Mouse (Mus musculus): Measurements from ENCODE around the gene Olfr952. TPM values are rescaled to one million over a fixed set of nuclear protein-coding genes. Genes with fewer than 3 reads are reported as not detected.

Olfr952 gene
- not detected in 2 replicates for total RNA-seq (2014; rRNA removed)
- polyA plus RNA-seq (2015; fragmentation: Nextera tagmentation; extraction: Ambion mirVana): not detected in 2 replicates

DNA sequence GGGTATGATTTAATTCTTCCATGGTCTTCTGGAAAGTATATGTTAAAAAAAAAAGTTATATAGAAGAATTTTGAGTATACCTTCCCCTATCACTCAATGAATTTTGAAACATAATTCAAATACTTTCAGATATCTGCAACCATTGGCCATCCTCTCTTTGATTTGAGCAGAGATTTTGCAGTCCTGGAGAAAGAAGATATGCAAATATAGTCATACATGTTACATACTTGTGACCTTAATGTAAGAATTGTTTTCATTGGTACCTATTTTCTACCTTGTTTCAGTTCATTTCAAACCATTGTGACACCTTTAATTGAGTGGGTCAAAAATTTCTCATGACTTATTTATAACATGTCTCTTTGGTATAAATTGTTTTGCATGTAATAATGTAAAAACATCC lies at the start of gene Olfr952:
Gene Olfr952 (minus strand): TSS at position 101 of the 400 bp plus-strand sequence.
- Histone ChIP-seq H3K27ac (ENCODE audit: low read depth, low read length) (no peak within 1 kb of the TSS), H3K4me2 (ENCODE audit: low read depth) (no peak within 1 kb of the TSS), H3K9me3 (ENCODE audit: low read length) (no peaks in the 10 kb centered on the region), H3K36me3 (ENCODE audit: insufficient read depth) (no peaks in the 10 kb centered on the region), H3K27me3 (ENCODE audit: insufficient read depth, low read length) (no peaks in the 10 kb centered on the region), H3K4me3 (ENCODE audit: low read depth, low read length) (no peak within 1 kb of the TSS), H3K4me1 (ENCODE audit: insufficient read depth) (no peaks in the 10 kb centered on the region), H3K9ac (no peak within 1 kb of the TSS)
- no peak for ATAC-seq
- DNase-seq: no peak
- no peak for TF ChIP-seq CTCF (IDR thresholded peaks at IDR 0.05; ENCODE audit: low read depth)

DNA sequence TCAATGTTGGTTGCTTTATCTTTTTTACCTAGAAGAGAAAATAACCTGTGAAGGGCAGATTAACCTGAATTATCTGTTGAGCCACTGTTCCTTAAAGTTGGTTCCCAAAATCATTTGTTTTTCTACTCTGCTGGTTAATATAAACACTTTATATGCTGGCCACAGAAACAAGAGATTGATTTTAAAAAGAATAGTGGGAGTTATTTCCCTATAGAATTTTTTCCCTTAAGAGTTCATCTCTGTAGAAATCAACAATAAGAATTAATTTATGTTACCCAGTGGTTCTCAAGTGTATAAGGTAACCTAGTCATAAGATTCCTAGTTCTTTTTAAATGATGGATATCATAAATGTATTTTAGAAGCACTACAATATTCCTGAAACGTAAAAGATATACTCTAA lies 44.9 kb upstream of the Olfr952 start, which contains the start of gene Olfr955:
Gene Olfr955 (minus strand): TSS at position 101 of the 400 bp plus-strand sequence.
- Histone ChIP-seq H3K27me3 (ENCODE audit: insufficient read depth, low read length) (no peaks in the 10 kb centered on the region), H3K9ac (no peak within 1 kb of the TSS), H3K9me3 (ENCODE audit: low read length) (no peaks in the 10 kb centered on the region), H3K27ac (ENCODE audit: low read depth, low read length) (no peak within 1 kb of the TSS), H3K36me3 (ENCODE audit: insufficient read depth) (no peaks in the 10 kb centered on the region), H3K4me2 (ENCODE audit: low read depth) (no peak within 1 kb of the TSS), H3K4me3 (ENCODE audit: low read depth, low read length) (no peak within 1 kb of the TSS), H3K4me1 (ENCODE audit: insufficient read depth) (no peaks in the 10 kb centered on the region)
- DNase-seq (no peak), ATAC-seq (no peak)
- 59% methylated on average over 1 of the region's 1 CpGs for WGBS
- no peak for TF ChIP-seq CTCF (IDR thresholded peaks at IDR 0.05; ENCODE audit: low read depth)

DNA sequence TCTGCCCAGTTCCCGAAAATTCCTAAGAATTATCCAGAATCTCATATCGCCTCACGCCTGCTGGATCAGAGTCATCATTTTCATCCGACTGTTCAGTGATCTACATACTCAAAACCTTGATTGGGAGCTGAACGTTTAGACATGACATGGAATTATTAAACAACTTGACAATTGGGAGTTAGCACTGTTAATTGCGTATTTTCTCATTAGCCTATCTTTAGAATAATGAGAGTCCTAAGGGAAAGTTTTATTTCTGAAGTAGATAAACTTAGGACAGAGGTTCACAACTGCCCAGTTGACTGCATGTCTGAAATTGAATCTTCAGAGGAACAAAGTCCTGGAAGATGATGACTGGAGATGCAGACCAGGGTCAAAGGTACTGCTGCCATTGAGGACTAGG lies 29.5 kb upstream of the Olfr952 start, which contains the start of gene Olfr954:
Gene Olfr954 (plus strand): TSS at position 301 of the 400 bp plus-strand sequence.
- no peak within 1 kb of the TSS for H3K27ac ChIP-seq (ENCODE audit: low read depth, low read length)
- DNase-seq: no peak
- no peaks in the 10 kb centered on the region for H3K27me3 ChIP-seq (ENCODE audit: insufficient read depth, low read length)
- H3K36me3 ChIP-seq (ENCODE audit: insufficient read depth): no peaks in the 10 kb centered on the region
- ATAC-seq: no peak
- no peak for TF ChIP-seq CTCF (IDR thresholded peaks at IDR 0.05; ENCODE audit: low read depth)
- WGBS: 88% methylated on average over 6 of the region's 6 CpGs
- no peaks in the 10 kb centered on the region for H3K9me3 ChIP-seq (ENCODE audit: low read length)
- H3K4me1 ChIP-seq (ENCODE audit: insufficient read depth): no peaks in the 10 kb centered on the region
- H3K4me2 ChIP-seq (ENCODE audit: low read depth): no peak within 1 kb of the TSS
- H3K4me3 ChIP-seq (ENCODE audit: low read depth, low read length): no peak within 1 kb of the TSS
- no peak within 1 kb of the TSS for H3K9ac ChIP-seq

GRCm38 (mm10) chr9:39387110-39387509 lies 39.8 kb downstream of the Olfr952 start, which contains the start of gene Olfr951:
Gene Olfr951 (plus strand): TSS chr9:39387410.
- Histone ChIP-seq H3K4me1 (ENCODE audit: insufficient read depth) (no peaks in the 10 kb centered on the region), H3K9me3 (ENCODE audit: low read length) (no peaks in the 10 kb centered on the region), H3K4me2 (ENCODE audit: low read depth) (no peak within 1 kb of the TSS), H3K27me3 (ENCODE audit: insufficient read depth, low read length) (no peaks in the 10 kb centered on the region), H3K9ac (no peak within 1 kb of the TSS), H3K4me3 (ENCODE audit: low read depth, low read length) (no peak within 1 kb of the TSS), H3K27ac (ENCODE audit: low read depth, low read length) (no peak within 1 kb of the TSS), H3K36me3 (ENCODE audit: insufficient read depth) (no peaks in the 10 kb centered on the region)
- no peak for TF ChIP-seq CTCF (IDR thresholded peaks at IDR 0.05; ENCODE audit: low read depth)
- ATAC-seq (no peak), DNase-seq (no peak)
- 94% methylated on average over 2 of the region's 2 CpGs for WGBS

Other genes with a start within 250 kb of the Olfr952 start
- gene Olfr944, start 225.2 kb downstream of the Olfr952 start, total RNA-seq (2014; rRNA removed): not detected in 2 replicates
- gene Olfr944, start 225.2 kb downstream of the Olfr952 start, polyA plus RNA-seq (2015; fragmentation: Nextera tagmentation; extraction: Ambion mirVana): not detected in 2 replicates
- not detected in 2 replicates for gene Olfr1537, start 177.2 kb downstream of the Olfr952 start, total RNA-seq (2014; rRNA removed)
- not detected in 2 replicates for gene Olfr1537, start 177.2 kb downstream of the Olfr952 start, polyA plus RNA-seq (2015; fragmentation: Nextera tagmentation; extraction: Ambion mirVana)
- not detected in 2 replicates for gene Olfr945, start 150.3 kb downstream of the Olfr952 start, total RNA-seq (2014; rRNA removed)
- gene Olfr945, start 150.3 kb downstream of the Olfr952 start, polyA plus RNA-seq (2015; fragmentation: Nextera tagmentation; extraction: Ambion mirVana): not detected in 2 replicates
- gene Olfr948, start 101.1 kb downstream of the Olfr952 start, total RNA-seq (2014; rRNA removed): not detected in 2 replicates
- gene Olfr948, start 101.1 kb downstream of the Olfr952 start, polyA plus RNA-seq (2015; fragmentation: Nextera tagmentation; extraction: Ambion mirVana): not detected in 2 replicates
- not detected in 2 replicates for gene Olfr951, start 39.7 kb downstream of the Olfr952 start, total RNA-seq (2014; rRNA removed)
- gene Olfr951, start 39.7 kb downstream of the Olfr952 start, polyA plus RNA-seq (2015; fragmentation: Nextera tagmentation; extraction: Ambion mirVana): not detected in 2 replicates
- gene Olfr954, start 29.6 kb upstream of the Olfr952 start, total RNA-seq (2014; rRNA removed): not detected in 2 replicates
- not detected in 2 replicates for gene Olfr954, start 29.6 kb upstream of the Olfr952 start, polyA plus RNA-seq (2015; fragmentation: Nextera tagmentation; extraction: Ambion mirVana)
- not detected in 2 replicates for gene Olfr955, start 44.8 kb upstream of the Olfr952 start, total RNA-seq (2014; rRNA removed)
- gene Olfr955, start 44.8 kb upstream of the Olfr952 start, polyA plus RNA-seq (2015; fragmentation: Nextera tagmentation; extraction: Ambion mirVana): not detected in 2 replicates
- gene Olfr44, start 66.8 kb upstream of the Olfr952 start, total RNA-seq (2014; rRNA removed): not detected in 2 replicates
- not detected in 2 replicates for gene Olfr44, start 66.8 kb upstream of the Olfr952 start, polyA plus RNA-seq (2015; fragmentation: Nextera tagmentation; extraction: Ambion mirVana)
- not detected in 2 replicates for gene Olfr957, start 88.7 kb upstream of the Olfr952 start, total RNA-seq (2014; rRNA removed)
- gene Olfr957, start 88.7 kb upstream of the Olfr952 start, polyA plus RNA-seq (2015; fragmentation: Nextera tagmentation; extraction: Ambion mirVana): not detected in 2 replicates
- not detected in 2 replicates for gene Olfr958, start 126.9 kb upstream of the Olfr952 start, total RNA-seq (2014; rRNA removed)
- gene Olfr958, start 126.9 kb upstream of the Olfr952 start, polyA plus RNA-seq (2015; fragmentation: Nextera tagmentation; extraction: Ambion mirVana): not detected in 2 replicates
- gene Olfr959, start 148.4 kb upstream of the Olfr952 start, total RNA-seq (2014; rRNA removed): not detected in 2 replicates
- gene Olfr959, start 148.4 kb upstream of the Olfr952 start, polyA plus RNA-seq (2015; fragmentation: Nextera tagmentation; extraction: Ambion mirVana): not detected in 2 replicates
- 103 and 219 TPM in 2 replicates for gene AW551984, start 177.3 kb upstream of the Olfr952 start, total RNA-seq (2014; rRNA removed)
- gene AW551984, start 177.3 kb upstream of the Olfr952 start, polyA plus RNA-seq (2015; fragmentation: Nextera tagmentation; extraction: Ambion mirVana): 46.3 and 98.8 TPM in 2 replicates
- not detected in 2 replicates for gene Olfr148, start 183.5 kb upstream of the Olfr952 start, total RNA-seq (2014; rRNA removed)
- not detected in 2 replicates for gene Olfr148, start 183.5 kb upstream of the Olfr952 start, polyA plus RNA-seq (2015; fragmentation: Nextera tagmentation; extraction: Ambion mirVana)
- gene Olfr960, start 194.2 kb upstream of the Olfr952 start, total RNA-seq (2014; rRNA removed): not detected in 2 replicates
- not detected in 2 replicates for gene Olfr960, start 194.2 kb upstream of the Olfr952 start, polyA plus RNA-seq (2015; fragmentation: Nextera tagmentation; extraction: Ambion mirVana)
- gene Olfr961, start 217.9 kb upstream of the Olfr952 start, total RNA-seq (2014; rRNA removed): not detected in 2 replicates
- not detected in 2 replicates for gene Olfr961, start 217.9 kb upstream of the Olfr952 start, polyA plus RNA-seq (2015; fragmentation: Nextera tagmentation; extraction: Ambion mirVana)
- gene Olfr963, start 240.1 kb upstream of the Olfr952 start, total RNA-seq (2014; rRNA removed): not detected in 2 replicates
- not detected in 2 replicates for gene Olfr963, start 240.1 kb upstream of the Olfr952 start, polyA plus RNA-seq (2015; fragmentation: Nextera tagmentation; extraction: Ambion mirVana)